Mouse (Mus musculus) inflammation-experienced regulatory T-cells (primary cell): ENCODE results near the gene Lrrc8e. TPM values are rescaled to one million over a fixed set of nuclear protein-coding genes. Genes with fewer than 3 reads are reported as not detected.

Source experiments
- polyA plus RNA-seq, 2 experiments: library from polyadenylated mRNA; unstranded; fragments of 100-300 nt; shearing (Covaris generic); gene quantifications; one replicate each; pipeline ENCODE4 v1.2.1; 2017

Lrrc8e gene
- 1 to 10 TPM in 1 of 2 experiments, under 1 TPM in 1; 0.18 to 3.5 TPM for polyA plus RNA-seq

GRCm38 (mm10) chr8:4226739-4227347, at the start of gene Lrrc8e:
TSS of gene Lrrc8e (plus strand) at chr8:4226827.

GRCm38 (mm10) chr8:4216791-4217621, 9.6 kb upstream of the Lrrc8e start, which contains the start of gene Prr36:
TSS of gene Prr36 (minus strand) at chr8:4217459.

GRCm38 (mm10) chr8:4238434-4239192, 12.0 kb downstream of the Lrrc8e start, which contains the start of the genes Map2k7 and Gm49320:
TSS of gene Map2k7 (plus strand) at chr8:4238740.
TSS of gene Gm49320 (plus strand) at chr8:4238865.

GRCm38 (mm10) chr8:4247951-4248540, 21.4 kb downstream of the Lrrc8e start, which contains the start of gene Tgfbr3l:
TSS of gene Tgfbr3l (plus strand) at chr8:4248214.

GRCm38 (mm10) chr8:4252934-4253841, 26.6 kb downstream of the Lrrc8e start, which contains the start of gene Snapc2:
TSS of gene Snapc2 (plus strand) at chr8:4253080.

GRCm38 (mm10) chr8:4259125-4259804, 32.6 kb downstream of the Lrrc8e start, which contains the start of gene Ctxn1:
TSS of gene Ctxn1 (minus strand) at chr8:4259274.

GRCm38 (mm10) chr8:4275275-4276110, 48.9 kb downstream of the Lrrc8e start, which contains the start of gene Timm44:
TSS of gene Timm44 (minus strand) at chr8:4275913.

Other genes with a start within 250 kb of the Lrrc8e start
- gene Cd209f, start 121.0 kb upstream of the Lrrc8e start, polyA plus RNA-seq, result 1 to 10 TPM in 1 of 2 experiments, not detected in 1; 1.3 TPM
- 1 to 10 TPM in 1 of 2 experiments, under 1 TPM in 1; 0.34 to 1.9 TPM for gene Cd209g, start 92.7 kb upstream of the Lrrc8e start, polyA plus RNA-seq
- 10 to 100 TPM; 15.1 to 18.0 TPM for gene Evi5l, start 60.3 kb upstream of the Lrrc8e start, polyA plus RNA-seq
- gene Prr36, start 9.4 kb upstream of the Lrrc8e start, polyA plus RNA-seq, result under 1 TPM; 0.35 to 0.44 TPM
- gene Map2k7, start 11.9 kb downstream of the Lrrc8e start, polyA plus RNA-seq, result 10 to 100 TPM; 58.6 to 68.9 TPM
- under 1 TPM; 0.24 to 0.29 TPM for gene Gm49320, start 12.0 kb downstream of the Lrrc8e start, polyA plus RNA-seq
- 1 to 10 TPM; 5.8 to 6.7 TPM for gene Tgfbr3l, start 21.4 kb downstream of the Lrrc8e start, polyA plus RNA-seq
- gene Snapc2, start 26.3 kb downstream of the Lrrc8e start, polyA plus RNA-seq, result 10 to 100 TPM; 24.2 to 38.1 TPM
- under 1 TPM; 0.60 to 0.93 TPM for gene Ctxn1, start 32.4 kb downstream of the Lrrc8e start, polyA plus RNA-seq
- gene Timm44, start 49.1 kb downstream of the Lrrc8e start, polyA plus RNA-seq, result 10 to 100 TPM; 56.1 to 70.3 TPM
- gene Ccl25, start 98.4 kb downstream of the Lrrc8e start, polyA plus RNA-seq, result 10 to 100 TPM; 11.4 to 17.2 TPM
- gene Elavl1, start 98.6 kb downstream of the Lrrc8e start, polyA plus RNA-seq, result 100 to 1,000 TPM; 202 to 259 TPM